Mouse (Mus musculus) retina, postnatal 7 days (tissue): ENCODE measurements around the gene Vmp1.
A peak's percentile ranks its signal among the peaks of the same experiment; 100 is the strongest.

Source experiments
- DNase-seq: peaks from one replicate; pipeline ENCODE4 v3.0.0-alpha.2; 2012; ENCODE audit warnings: low read depth, low spot score

Gene Vmp1

GRCm38 (mm10) chr11:86672772-86673171, 10.9 kb downstream of the Vmp1 start:
- DNase-seq, result no peak

- DNase-seq, result no peak
Measured at GRCm38 (mm10) chr11:86671041-86671675, 12.5 kb downstream of the Vmp1 start.

GRCm38 (mm10) chr11:86668169-86668568, 15.5 kb downstream of the Vmp1 start:
- no peak for DNase-seq

GRCm38 (mm10) chr11:86667553-86667952, 16.1 kb downstream of the Vmp1 start:
- DNase-seq, result no peak

GRCm38 (mm10) chr11:86664406-86664805, 19.2 kb downstream of the Vmp1 start:
- no peak for DNase-seq

- DNase-seq, result no peak
Measured at GRCm38 (mm10) chr11:86663977-86664376, 19.7 kb downstream of the Vmp1 start.

GRCm38 (mm10) chr11:86662986-86663895, 20.4 kb downstream of the Vmp1 start:
- no peak for DNase-seq

- no peak for DNase-seq
Measured at GRCm38 (mm10) chr11:86657863-86658262, 25.8 kb downstream of the Vmp1 start.

- DNase-seq, result no peak
Measured at GRCm38 (mm10) chr11:86656849-86657567, 26.6 kb downstream of the Vmp1 start.

- peak; percentile 3 for DNase-seq
Measured at GRCm38 (mm10) chr11:86655671-86656070, 28.0 kb downstream of the Vmp1 start.

- no peak for DNase-seq
Measured at GRCm38 (mm10) chr11:86654096-86654495, 29.5 kb downstream of the Vmp1 start.

- DNase-seq, result peak; percentile 34
Measured at GRCm38 (mm10) chr11:86653446-86653845, 30.2 kb downstream of the Vmp1 start.

- no peak for DNase-seq
Measured at GRCm38 (mm10) chr11:86652578-86652979, 31.1 kb downstream of the Vmp1 start.

- no peak for DNase-seq
Measured at GRCm38 (mm10) chr11:86650676-86651075, 33.0 kb downstream of the Vmp1 start.

- no peak for DNase-seq
Measured at GRCm38 (mm10) chr11:86649542-86649941, 34.1 kb downstream of the Vmp1 start.

GRCm38 (mm10) chr11:86647706-86648447, 35.8 kb downstream of the Vmp1 start:
- no peak for DNase-seq

GRCm38 (mm10) chr11:86646885-86647459, 36.7 kb downstream of the Vmp1 start:
- DNase-seq, result no peak

GRCm38 (mm10) chr11:86646136-86646834, 37.4 kb downstream of the Vmp1 start:
- DNase-seq, result no peak

GRCm38 (mm10) chr11:86644553-86644952, 39.1 kb downstream of the Vmp1 start:
- DNase-seq, result no peak

GRCm38 (mm10) chr11:86641714-86642113, 41.9 kb downstream of the Vmp1 start:
- no peak for DNase-seq

GRCm38 (mm10) chr11:86637697-86638096, 45.9 kb downstream of the Vmp1 start:
- no peak for DNase-seq
